Mouse (Mus musculus) liver, adult 2 months (tissue): ENCODE measurements at regions not wholly inside any gene's neighbourhood (a gene's known extent, or its start where the extent isn't known, plus 50 kb on each side); places are given as distances from the start of the nearest gene placed in this dataset.

Experiments used
- DNase-seq: peaks from one replicate; pipeline ENCODE4 v3.0.0-alpha.2; 2011; ENCODE audit warnings: low read depth, low spot score; ENCODE audit errors: extremely low read depth
- H3K27ac ChIP-seq: fragments of 200-500 bp; replicated peaks from 2 replicates; pipeline ENCODE4 v1.5.1; 2012; ENCODE audit warnings: low read depth, mild to moderate bottlenecking, control low read depth, inconsistent platforms, low read length; ENCODE audit not compliant: insufficient read depth
- H3K27me3 ChIP-seq: fragments of 200-500 bp; 2 replicates; pipeline ENCODE4 v1.6.1; 2012; ENCODE audit warnings: mild to moderate bottlenecking, moderate library complexity, low read length, inconsistent platforms; ENCODE audit not compliant: control insufficient read depth, insufficient read depth
- H3K36me3 ChIP-seq: fragments of 200-500 bp; 2 replicates; pipeline ENCODE4 v1.6.1; 2012; ENCODE audit warnings: low read length, inconsistent platforms; ENCODE audit not compliant: control insufficient read depth, insufficient read depth
- H3K4me1 ChIP-seq: fragments of 200-500 bp; 2 replicates; pipeline ENCODE4 v1.6.1; 2011; ENCODE audit warnings: low read length; ENCODE audit not compliant: control insufficient read depth, insufficient read depth
- H3K4me3 ChIP-seq: fragments of 200-500 bp; 2 replicates; pipeline ENCODE4 v1.5.1; 2011; ENCODE audit warnings: low read depth, mild to moderate bottlenecking, control low read depth, low read length, moderate library complexity; ENCODE audit not compliant: insufficient read depth
- H3K79me2 ChIP-seq: fragments of 200-500 bp; 2 replicates; pipeline ENCODE4 v1.6.1; 2012; ENCODE audit warnings: inconsistent platforms, mild to moderate bottlenecking, low read length, moderate library complexity; ENCODE audit not compliant: control insufficient read depth, insufficient read depth
- H3K9ac ChIP-seq: fragments of 200-500 bp; 2 replicates; pipeline ENCODE4 v1.6.1; 2012; ENCODE audit warnings: low read depth, mild to moderate bottlenecking, control low read depth, inconsistent platforms, low read length
- CTCF ChIP-seq: fragments of 200-500 bp; IDR thresholded peaks from 2 replicates; pipeline ENCODE4 v1.5.1; 2011; ENCODE audit warnings: low read depth, low read length, control low read depth
- POLR2A ChIP-seq: fragments of 200-500 bp; IDR thresholded peaks from 2 replicates; pipeline ENCODE4 v1.6.1; 2011; ENCODE audit warnings: low read length, control low read depth; ENCODE audit not compliant: insufficient read depth; ENCODE audit errors: extremely low read depth
- WGBS: fragments of 180-500 bp; shearing (Covaris S2); methylation state at CpG from one replicate; pipeline ENCODE4 v1.1.7; 2018; 5-methylcytosine and 5-hydroxymethylcytosine counted together

DNA sequence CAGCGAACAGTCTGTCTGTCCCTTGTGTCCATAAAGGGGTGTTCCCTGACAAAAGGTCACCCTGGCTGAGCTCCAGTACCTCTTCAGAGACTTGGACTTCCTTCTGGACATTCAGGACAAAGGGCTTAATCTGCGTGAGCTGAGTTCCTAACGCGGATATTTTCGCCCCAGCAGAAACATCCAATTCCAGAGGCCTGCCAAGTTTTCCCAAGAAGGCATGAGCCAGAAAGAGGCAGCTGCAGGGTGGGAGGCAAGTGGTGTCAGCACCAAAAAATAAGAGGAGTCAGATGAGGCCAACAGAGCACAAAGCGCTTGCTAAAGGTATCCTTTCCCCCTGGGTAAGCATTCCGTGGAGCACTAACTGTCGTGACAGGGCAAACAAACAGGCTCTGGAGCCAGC lies 216.9 kb upstream of the Ccdc122 start:
- Histone ChIP-seq H3K79me2 (no peaks in the 10 kb centered on the region), H3K27ac (peak overlapping the region; percentile 57), H3K9ac (0 out of 2 replicates have a peak overlapping the region, but pooled peaks have one; percentile 2), H3K36me3 (no peaks in the 10 kb centered on the region), H3K4me3 (no peak overlapping the region), H3K27me3 (no peaks in the 10 kb centered on the region), H3K4me1 (peaks cover 32% of the 10 kb centered on the region)
- TF ChIP-seq POLR2A (no peak), CTCF (no peak)
- 8% methylated on average over 8 of the region's 8 CpGs for WGBS
- DNase-seq: peak; percentile 94

DNA sequence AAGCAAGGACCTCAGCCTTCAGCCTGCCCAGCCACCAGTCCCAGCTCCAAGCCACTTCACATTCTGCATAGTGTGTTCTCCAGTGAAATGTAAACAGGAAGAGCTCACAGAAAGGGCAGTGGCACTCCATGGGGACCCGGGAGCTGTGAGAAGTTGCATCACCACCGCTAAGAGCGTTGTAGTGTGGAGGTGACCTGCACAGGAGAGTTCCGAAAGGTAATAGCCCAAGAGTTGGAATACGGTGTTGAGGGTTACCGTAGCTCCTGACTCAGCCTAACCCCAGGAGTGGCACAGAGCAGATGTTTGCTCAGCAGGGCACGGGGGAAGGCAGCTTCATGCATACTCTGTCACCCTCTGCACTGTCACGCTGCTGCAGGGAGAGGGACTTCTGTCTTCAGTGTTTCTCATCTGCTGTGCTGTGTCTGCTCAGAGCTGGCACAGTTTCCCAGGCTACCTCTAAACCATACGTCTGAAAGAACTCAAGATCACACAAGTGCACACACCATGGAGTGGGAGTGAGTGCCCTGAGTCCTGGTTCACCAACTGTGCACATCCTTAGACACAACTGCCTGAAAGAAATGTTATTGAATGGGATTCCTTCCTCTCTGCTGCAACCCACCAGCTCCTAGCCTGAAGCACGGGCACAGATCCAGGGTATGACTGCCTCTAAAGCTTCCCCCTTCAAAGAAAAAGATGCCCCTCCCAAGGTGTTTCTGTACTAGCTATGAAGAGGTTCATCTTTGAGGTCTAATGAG lies 218.1 kb upstream of the Ccdc122 start:
- H3K79me2 ChIP-seq: no peaks in the 10 kb centered on the region
- 15% methylated on average over 10 of the region's 10 CpGs for WGBS
- no peak for TF ChIP-seq CTCF
- no peak for TF ChIP-seq POLR2A
- DNase-seq: peak; percentile 79
- H3K4me3 ChIP-seq: no peak overlapping the region
- H3K27ac ChIP-seq: peak overlapping the region; percentile 39
- peak overlapping the region; percentile 13 for H3K9ac ChIP-seq
- no peaks in the 10 kb centered on the region for H3K36me3 ChIP-seq
- no peaks in the 10 kb centered on the region for H3K27me3 ChIP-seq
- H3K4me1 ChIP-seq: peaks cover 32% of the 10 kb centered on the region

DNA sequence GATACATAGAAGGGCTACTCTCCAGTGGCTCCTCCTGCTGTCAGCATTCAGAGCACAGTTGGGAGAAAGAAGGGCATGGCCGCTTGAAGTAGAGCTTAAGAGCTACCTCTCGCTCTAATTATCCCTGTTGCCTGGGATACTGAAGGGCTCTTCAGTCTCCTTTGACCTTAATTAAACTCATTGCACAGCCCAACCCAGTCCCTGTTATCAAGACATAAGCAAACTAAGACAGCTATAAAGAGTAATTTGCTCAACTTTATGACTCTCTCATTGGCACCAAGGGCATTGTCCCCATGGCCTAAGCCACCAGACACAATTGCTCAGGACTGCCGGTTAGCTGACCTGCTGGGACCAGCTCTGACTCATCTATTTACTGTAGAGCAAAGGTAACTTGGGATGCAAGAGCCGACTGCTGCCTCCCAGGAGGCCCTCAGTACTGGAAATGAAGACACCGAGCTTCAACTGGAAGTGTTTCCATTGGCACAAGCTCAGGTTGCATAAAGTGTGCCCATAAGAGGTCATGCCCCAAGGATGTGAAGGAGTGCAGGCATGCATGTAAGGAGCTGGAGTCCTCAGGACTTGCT lies 219.3 kb upstream of the Ccdc122 start:
- TF ChIP-seq CTCF (no peak), POLR2A (no peak)
- Histone ChIP-seq H3K9ac (no peak overlapping the region), H3K27ac (peak overlapping the region; percentile 50), H3K36me3 (no peaks in the 10 kb centered on the region), H3K27me3 (no peaks in the 10 kb centered on the region), H3K4me1 (peaks cover 29% of the 10 kb centered on the region), H3K79me2 (no peaks in the 10 kb centered on the region), H3K4me3 (no peak overlapping the region)
- WGBS: 29% methylated on average over 5 of the region's 5 CpGs
- peak; percentile 97 for DNase-seq

DNA sequence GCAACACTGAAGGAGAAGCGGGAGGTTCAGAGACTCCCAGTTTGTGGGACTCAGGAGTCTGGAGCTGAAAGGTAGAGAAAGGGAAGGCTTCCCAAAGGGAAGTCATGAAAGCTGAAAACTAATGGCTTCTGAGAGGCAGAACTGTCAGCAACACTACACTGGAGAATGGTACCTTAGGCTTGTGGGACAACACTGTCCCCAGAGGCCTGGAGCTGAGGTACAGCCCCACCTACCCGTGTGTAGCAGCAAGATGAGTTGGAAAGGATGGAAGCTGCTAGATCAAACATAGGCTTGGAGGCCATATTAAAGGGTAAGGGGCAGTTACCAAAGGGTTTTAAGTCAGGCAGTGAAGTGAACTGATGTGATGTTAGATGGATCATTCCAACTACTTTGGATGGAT lies 219.9 kb upstream of the Ccdc122 start:
- Histone ChIP-seq H3K36me3 (no peaks in the 10 kb centered on the region), H3K4me1 (peaks cover 29% of the 10 kb centered on the region), H3K27me3 (no peaks in the 10 kb centered on the region), H3K4me3 (no peak overlapping the region), H3K79me2 (no peaks in the 10 kb centered on the region), H3K27ac (no peak overlapping the region), H3K9ac (no peak overlapping the region)
- TF ChIP-seq POLR2A: no peak
- TF ChIP-seq CTCF: peak; percentile 37
- DNase-seq: no peak
- WGBS: 88% methylated on average over 2 of the region's 2 CpGs

DNA sequence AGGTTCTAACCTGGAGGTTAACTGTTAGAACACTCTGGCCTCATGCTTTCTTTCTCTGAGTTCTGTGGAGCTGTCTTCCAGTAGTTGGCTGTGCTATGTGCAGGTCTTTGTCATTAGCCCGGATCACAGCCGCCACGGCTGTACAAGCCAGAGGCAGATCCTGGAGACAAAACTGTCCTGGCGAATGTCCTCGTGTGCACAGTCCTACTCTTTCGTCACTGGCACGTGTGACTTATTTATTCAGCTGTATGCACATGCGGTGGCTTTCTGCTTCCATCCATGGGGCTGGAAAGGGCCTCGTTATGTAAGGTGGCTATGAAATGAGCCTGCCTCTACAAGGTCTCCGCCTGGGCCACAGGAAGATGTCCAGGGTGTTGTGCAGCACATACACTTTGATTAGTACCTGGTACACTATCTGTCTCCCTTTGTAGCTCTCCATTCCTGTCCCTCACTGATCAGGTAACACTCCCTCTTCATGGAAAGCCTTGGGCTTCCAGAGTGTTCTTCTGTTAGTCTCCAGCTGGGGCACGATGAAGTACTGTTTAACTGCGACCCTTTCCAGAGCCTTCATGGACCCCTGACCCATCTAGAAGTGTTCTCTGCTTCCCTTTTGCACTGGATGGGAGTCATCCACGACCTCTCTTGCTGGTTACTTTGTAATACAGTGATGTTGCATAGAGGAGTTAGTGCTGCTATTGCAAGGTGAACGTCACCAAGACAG lies 224.3 kb upstream of the Ccdc122 start:
- peaks cover 11% of the 10 kb centered on the region; the same call in 1 of the 2 replicates for H3K4me1 ChIP-seq
- WGBS: 42% methylated on average over 14 of the region's 14 CpGs

More for the DNA sequence above, 224.3 kb upstream of the Ccdc122 start:
- Histone ChIP-seq H3K27me3 (no peaks in the 10 kb centered on the region), H3K36me3 (no peaks in the 10 kb centered on the region), H3K4me3 (no peak overlapping the region), H3K79me2 (no peaks in the 10 kb centered on the region), H3K27ac (peak overlapping the region; percentile 3; the same call in 1 of the 2 replicates), H3K9ac (no peak overlapping the region)
- TF ChIP-seq CTCF (no peak), POLR2A (no peak)
- DNase-seq: peak; percentile 85
